Mouse (Mus musculus) G1E (cell line): Measurements from ENCODE around the gene Otx2.

ENCODE experiments used
- CTCF ChIP-seq: IDR thresholded peaks from 2 replicates; pipeline ENCODE4 v1.5.1; 2012; ENCODE audit warnings: low read depth, low read length, inconsistent platforms, mixed read lengths
- GATA1 ChIP-seq: IDR thresholded peaks from 2 replicates; pipeline ENCODE4 v1.6.1; 2012; ENCODE audit warnings: borderline replicate concordance, low read length, inconsistent platforms, mixed read lengths
- GATA2 ChIP-seq: IDR thresholded peaks from 2 replicates; pipeline ENCODE4 v1.6.1; 2012; ENCODE audit warnings: low read depth, low read length, inconsistent platforms, borderline replicate concordance
- POLR2AphosphoS5 ChIP-seq: IDR thresholded peaks from 2 replicates; pipeline ENCODE4 v1.6.1; 2012; ENCODE audit warnings: low read depth, low read length, inconsistent platforms; ENCODE audit not compliant: insufficient replicate concordance
- TAL1 ChIP-seq: conservative IDR thresholded peaks from 2 replicates; pipeline ENCODE4 v1.6.1; 2012; ENCODE audit warnings: low read depth, low read length, inconsistent platforms, mixed read lengths

- no peak for TF ChIP-seq TAL1
- TF ChIP-seq CTCF, result no peak
- no peak for TF ChIP-seq GATA1
- no peak for TF ChIP-seq POLR2AphosphoS5
- no peak for TF ChIP-seq GATA2
Observed at GRCm38 (mm10) chr14:48716456-48716855, 42.8 kb upstream of the Otx2 start.
